Mouse (Mus musculus) embryonic facial prominence, embryonic 15.5 days (tissue): Measurements from ENCODE around the gene Ankrd36. TPM values are rescaled to one million over a fixed set of nuclear protein-coding genes. Genes with fewer than 3 reads are reported as not detected.

Source experiments
- ATAC-seq: fragments of 200-750 bp; cut with Nextera tagmentation; 2 replicates; pipeline ENCODE4 v1.8.0; 2017; ENCODE audit warnings: low read depth, moderate TSS enrichment; ENCODE audit not compliant: insufficient number of reproducible peaks, low FRiP score, low TSS enrichment
- H3K27ac ChIP-seq: fragments of 300-500 bp; sonication (generic); replicated peaks from 2 replicates; pipeline ENCODE4 v1.5.1; 2015; ENCODE audit warnings: mild to moderate bottlenecking, inconsistent platforms
- H3K27me3 ChIP-seq: fragments of 300-500 bp; sonication (generic); 2 replicates; pipeline ENCODE4 v1.6.1; 2015; ENCODE audit warnings: inconsistent platforms
- H3K36me3 ChIP-seq: fragments of 300-500 bp; sonication (generic); 2 replicates; pipeline ENCODE4 v1.6.1; 2015; ENCODE audit warnings: mild to moderate bottlenecking, inconsistent platforms
- H3K4me1 ChIP-seq: fragments of 300-500 bp; sonication (generic); 2 replicates; pipeline ENCODE4 v1.6.1; 2015; ENCODE audit warnings: inconsistent platforms
- H3K4me2 ChIP-seq: fragments of 300-500 bp; sonication (generic); replicated peaks from 2 replicates; pipeline ENCODE4 v1.6.1; 2015; ENCODE audit warnings: mild to moderate bottlenecking, inconsistent platforms
- H3K4me3 ChIP-seq: fragments of 300-500 bp; sonication (generic); replicated peaks from 2 replicates; pipeline ENCODE4 v1.5.1; 2015; ENCODE audit warnings: mild to moderate bottlenecking, inconsistent platforms
- H3K9ac ChIP-seq: fragments of 300-500 bp; sonication (generic); 2 replicates; pipeline ENCODE4 v1.6.1; 2015; ENCODE audit warnings: inconsistent platforms
- H3K9me3 ChIP-seq: fragments of 300-500 bp; sonication (generic); replicated peaks from 2 replicates; pipeline ENCODE4 v1.6.1; 2016; ENCODE audit warnings: inconsistent platforms
- WGBS: fragments of 180-500 bp; shearing (Covaris S2); methylation state at CpG from one replicate; pipeline ENCODE4 v1.1.7; 2015; 5-methylcytosine and 5-hydroxymethylcytosine counted together
- polyA plus RNA-seq: library from polyadenylated mRNA; unstranded; fragments of >200 nt; fragmentation: Nextera tagmentation; extraction: Ambion mirVana; gene quantifications from 2 replicates; pipeline ENCODE4 v1.2.1, GENCODE M21; 2015

Gene Ankrd36
- polyA plus RNA-seq, 1 experiment from 2014 or later: not detected

GRCm38 (mm10) chr11:5684283-5684682, 114.8 kb downstream of the Ankrd36 start:
- H3K27ac ChIP-seq: no peak overlapping the region
- WGBS: 13% methylated on average over 7 of the region's 7 CpGs

GRCm38 (mm10) chr11:5691775-5692174, 122.3 kb downstream of the Ankrd36 start:
- no peak for ATAC-seq
- 28% methylated on average over 7 of the region's 7 CpGs for WGBS
- no peak overlapping the region for H3K4me3 ChIP-seq
- H3K36me3 ChIP-seq: no peaks in the 10 kb centered on the region
- H3K27me3 ChIP-seq: no peaks in the 10 kb centered on the region
- no peak overlapping the region for H3K9ac ChIP-seq
- 0 out of 2 replicates have a peak, but pooled peaks cover 3% of the 10 kb centered on the region for H3K4me1 ChIP-seq
- no peak overlapping the region for H3K4me2 ChIP-seq
- no peak overlapping the region for H3K27ac ChIP-seq
- H3K9me3 ChIP-seq: no peaks in the 10 kb centered on the region

More at GRCm38 (mm10) chr11:5684283-5684682, 114.8 kb downstream of the Ankrd36 start:
- no peaks in the 10 kb centered on the region for H3K27me3 ChIP-seq
- H3K4me3 ChIP-seq: no peak overlapping the region
- no peaks in the 10 kb centered on the region for H3K9me3 ChIP-seq
- H3K36me3 ChIP-seq: no peaks in the 10 kb centered on the region
- no peaks in the 10 kb centered on the region for H3K4me1 ChIP-seq
- no peak overlapping the region for H3K4me2 ChIP-seq
- ATAC-seq: no peak
- H3K9ac ChIP-seq: no peak overlapping the region

DNA sequence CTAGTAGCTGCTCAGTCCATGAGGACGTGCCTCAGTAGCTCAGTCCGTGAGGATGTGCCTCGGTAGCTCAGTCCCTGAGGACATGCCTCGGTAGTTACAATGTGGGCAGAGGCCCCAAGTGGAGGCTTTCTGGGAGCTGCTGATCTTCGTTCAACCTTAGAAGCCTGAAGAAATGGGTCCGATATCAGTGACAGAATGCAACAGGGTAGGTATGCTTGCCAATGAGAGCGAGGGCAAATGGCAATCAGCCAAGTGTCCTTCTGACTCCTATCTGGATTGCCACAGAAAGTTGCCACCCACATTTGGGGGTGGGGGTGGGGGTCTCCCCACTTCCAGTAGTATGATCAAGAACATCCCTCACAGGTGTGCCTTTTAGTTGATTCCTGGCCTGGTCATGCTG, 131.3 kb downstream of the Ankrd36 start:
- ATAC-seq: no peak
- peaks cover 2% of the 10 kb centered on the region; the same call in 1 of the 2 replicates for H3K4me1 ChIP-seq
- H3K4me3 ChIP-seq: no peak overlapping the region
- H3K27me3 ChIP-seq: no peaks in the 10 kb centered on the region
- WGBS: 89% methylated on average over 7 of the region's 7 CpGs
- peaks cover 17% of the 10 kb centered on the region for H3K36me3 ChIP-seq
- no peak overlapping the region for H3K27ac ChIP-seq
- H3K4me2 ChIP-seq: no peak overlapping the region
- H3K9ac ChIP-seq: no peak overlapping the region
- no peaks in the 10 kb centered on the region for H3K9me3 ChIP-seq

GRCm38 (mm10) chr11:5701300-5701699, 131.8 kb downstream of the Ankrd36 start:
- H3K4me1 ChIP-seq: peaks cover 7% of the 10 kb centered on the region
- H3K9me3 ChIP-seq: no peaks in the 10 kb centered on the region
- no peak overlapping the region for H3K4me2 ChIP-seq
- no peak overlapping the region for H3K27ac ChIP-seq
- no peak for ATAC-seq
- H3K9ac ChIP-seq: no peak overlapping the region
- H3K27me3 ChIP-seq: no peaks in the 10 kb centered on the region
- peaks cover 17% of the 10 kb centered on the region for H3K36me3 ChIP-seq
- WGBS: 71% methylated on average over 2 of the region's 2 CpGs
- no peak overlapping the region for H3K4me3 ChIP-seq

- Histone ChIP-seq H3K36me3 (peaks cover 17% of the 10 kb centered on the region), H3K9me3 (no peaks in the 10 kb centered on the region), H3K27ac (no peak overlapping the region), H3K4me1 (peaks cover 12% of the 10 kb centered on the region), H3K9ac (no peak overlapping the region), H3K4me2 (no peak overlapping the region), H3K4me3 (no peak overlapping the region), H3K27me3 (no peaks in the 10 kb centered on the region)
- ATAC-seq: no peak
- WGBS: 96% methylated on average over 1 of the region's 1 CpGs
Observed at GRCm38 (mm10) chr11:5701821-5702220, 132.3 kb downstream of the Ankrd36 start.

GRCm38 (mm10) chr11:5702271-5702956, 132.9 kb downstream of the Ankrd36 start:
- peaks cover 13% of the 10 kb centered on the region for H3K4me1 ChIP-seq
- H3K9ac ChIP-seq: no peak overlapping the region
- no peak for ATAC-seq
- no peaks in the 10 kb centered on the region for H3K27me3 ChIP-seq
- H3K9me3 ChIP-seq: no peaks in the 10 kb centered on the region
- no peak overlapping the region for H3K27ac ChIP-seq
- no peak overlapping the region for H3K4me2 ChIP-seq
- WGBS: 74% methylated on average over 5 of the region's 5 CpGs
- peaks cover 17% of the 10 kb centered on the region for H3K36me3 ChIP-seq
- no peak overlapping the region for H3K4me3 ChIP-seq

DNA sequence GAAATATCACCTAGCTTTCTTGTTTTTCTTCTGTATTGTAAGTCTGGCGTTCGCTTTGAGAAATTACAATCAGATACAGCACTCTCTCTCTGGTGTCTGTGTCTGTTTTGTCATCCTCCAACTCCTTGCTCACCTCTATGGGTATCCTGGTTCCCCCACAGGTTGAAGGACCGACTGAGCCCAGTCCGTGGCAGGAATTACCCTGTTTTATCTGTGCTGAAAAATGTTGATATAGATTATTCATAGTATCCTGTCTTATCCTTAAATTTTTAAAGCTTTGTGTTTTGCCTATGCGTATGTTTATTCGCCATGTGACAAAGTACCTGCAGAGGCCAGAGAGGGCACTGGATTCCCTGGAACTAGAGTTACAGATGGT, 133.5 kb downstream of the Ankrd36 start:
- H3K4me3 ChIP-seq: no peak overlapping the region
- no peaks in the 10 kb centered on the region for H3K9me3 ChIP-seq
- 88% methylated on average over 6 of the region's 6 CpGs for WGBS
- peaks cover 17% of the 10 kb centered on the region for H3K36me3 ChIP-seq
- no peak overlapping the region for H3K9ac ChIP-seq
- peaks cover 13% of the 10 kb centered on the region for H3K4me1 ChIP-seq
- H3K27ac ChIP-seq: no peak overlapping the region
- no peaks in the 10 kb centered on the region for H3K27me3 ChIP-seq
- no peak overlapping the region for H3K4me2 ChIP-seq
- no peak for ATAC-seq

GRCm38 (mm10) chr11:5703341-5703740, 133.9 kb downstream of the Ankrd36 start:
- H3K36me3 ChIP-seq: peaks cover 17% of the 10 kb centered on the region
- no peak overlapping the region for H3K9ac ChIP-seq
- no peak overlapping the region for H3K27ac ChIP-seq
- 88% methylated on average over 1 of the region's 1 CpGs for WGBS
- no peaks in the 10 kb centered on the region for H3K27me3 ChIP-seq
- no peak for ATAC-seq
- no peaks in the 10 kb centered on the region for H3K9me3 ChIP-seq
- H3K4me2 ChIP-seq: no peak overlapping the region
- no peak overlapping the region for H3K4me3 ChIP-seq
- H3K4me1 ChIP-seq: peaks cover 13% of the 10 kb centered on the region

- WGBS: 89% methylated on average over 9 of the region's 9 CpGs
Observed at GRCm38 (mm10) chr11:5705972-5706371, 136.5 kb downstream of the Ankrd36 start.

DNA sequence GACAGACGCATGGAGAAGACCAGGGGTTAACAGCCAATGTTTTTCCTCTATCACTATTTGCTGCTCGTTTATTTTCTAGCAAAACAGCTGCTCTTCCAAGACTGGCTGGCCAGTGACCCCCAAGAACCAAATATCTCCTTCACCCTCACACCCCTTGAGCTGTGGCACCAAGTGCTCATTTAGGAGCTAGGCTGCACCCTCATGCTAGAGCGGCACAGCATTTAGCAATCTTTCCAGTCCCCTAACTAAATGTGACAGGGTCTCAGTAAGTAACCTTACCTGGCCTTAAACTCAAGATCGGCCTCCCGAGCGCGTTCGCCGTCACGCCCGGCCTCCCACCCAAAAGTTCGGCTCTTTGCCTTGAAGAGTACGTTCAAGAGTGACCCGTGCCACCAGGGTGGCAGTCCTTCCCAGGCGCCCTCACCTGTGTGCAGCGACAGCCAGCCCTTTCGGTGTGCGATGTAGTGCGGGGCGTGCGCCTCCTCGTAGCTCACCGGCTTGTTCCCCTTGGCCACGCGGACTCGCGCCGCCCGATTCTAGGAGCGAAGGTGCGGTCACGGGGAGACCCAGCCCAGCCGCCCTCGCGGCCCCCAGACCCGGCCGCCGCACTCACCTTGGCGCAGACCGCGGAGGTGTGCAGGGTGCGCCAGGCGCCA, 137.5 kb downstream of the Ankrd36 start:
- ATAC-seq: peak; percentile 73
- WGBS: under 1% methylated on average over 43 of the region's 43 CpGs
- Histone ChIP-seq H3K4me1 (peaks cover 13% of the 10 kb centered on the region), H3K4me3 (peak overlapping the region; percentile 77), H3K27me3 (no peaks in the 10 kb centered on the region), H3K4me2 (peak overlapping the region; percentile 67), H3K36me3 (peaks cover 17% of the 10 kb centered on the region), H3K9me3 (no peaks in the 10 kb centered on the region), H3K9ac (peak overlapping the region; percentile 86), H3K27ac (peak overlapping the region; percentile 55; the same call in 1 of the 2 replicates)

More at GRCm38 (mm10) chr11:5705972-5706371, 136.5 kb downstream of the Ankrd36 start:
- Histone ChIP-seq H3K4me3 (peak overlapping the region; percentile 77; the same call in 1 of the 2 replicates), H3K27me3 (no peaks in the 10 kb centered on the region), H3K27ac (no peak overlapping the region), H3K36me3 (peaks cover 17% of the 10 kb centered on the region), H3K4me2 (peak overlapping the region; percentile 67), H3K9me3 (no peaks in the 10 kb centered on the region), H3K4me1 (peaks cover 13% of the 10 kb centered on the region), H3K9ac (no peak overlapping the region)
- no peak for ATAC-seq

- peak; percentile 93 for ATAC-seq
- peak overlapping the region; percentile 86 for H3K9ac ChIP-seq
- H3K36me3 ChIP-seq: peaks cover 15% of the 10 kb centered on the region
- peak overlapping the region; percentile 67 for H3K4me2 ChIP-seq
- H3K27ac ChIP-seq: peak overlapping the region; percentile 55; the same call in 1 of the 2 replicates
- 18% methylated on average over 49 of the region's 50 CpGs for WGBS
- H3K27me3 ChIP-seq: no peaks in the 10 kb centered on the region
- H3K9me3 ChIP-seq: no peaks in the 10 kb centered on the region
- H3K4me3 ChIP-seq: peak overlapping the region; percentile 77
- peaks cover 13% of the 10 kb centered on the region for H3K4me1 ChIP-seq
Observed at GRCm38 (mm10) chr11:5707530-5708353, 138.3 kb downstream of the Ankrd36 start.
